Mouse (Mus musculus) cerebellum, postnatal 10 days (tissue): ENCODE measurements around the gene 1700022I11Rik.
"Not testable (repeated sequence)": the region's sequence is repeated elsewhere in the genome, so short reads cannot be mapped to it uniquely, and the experiment has no call there.

Experiments
- DNase-seq, 2 experiments: peaks; one replicate each; pipeline ENCODE4 v3.0.0; 2021; ENCODE audit warnings: mixed read lengths in 2 of 2

The 1700022I11Rik gene

GRCm38 (mm10) chr4:42952563-42952962, 16.8 kb upstream of the 1700022I11Rik start:
- peak in 1 of 2 experiments; percentile 36 for DNase-seq

GRCm38 (mm10) chr4:42953435-42954094, 15.8 kb upstream of the 1700022I11Rik start:
- DNase-seq = peak; percentile 90 to 91

- DNase-seq = peak; percentile 93 to 96
Measured at GRCm38 (mm10) chr4:42954297-42954696, 15.1 kb upstream of the 1700022I11Rik start.

GRCm38 (mm10) chr4:42955200-42955599, 14.2 kb upstream of the 1700022I11Rik start:
- DNase-seq = no peak

- no peak for DNase-seq
Measured at GRCm38 (mm10) chr4:42956581-42956980, 12.8 kb upstream of the 1700022I11Rik start.

- no peak for DNase-seq
Measured at GRCm38 (mm10) chr4:42957306-42957705, 12.1 kb upstream of the 1700022I11Rik start.

- no peak for DNase-seq
Measured at GRCm38 (mm10) chr4:42957979-42958378, 11.4 kb upstream of the 1700022I11Rik start.

GRCm38 (mm10) chr4:42958942-42959341, 10.5 kb upstream of the 1700022I11Rik start:
- DNase-seq = no peak

- peak; percentile 52 for DNase-seq
Measured at GRCm38 (mm10) chr4:42959382-42959781, 10.0 kb upstream of the 1700022I11Rik start.

- peak; percentile 82 to 83 for DNase-seq
Measured at GRCm38 (mm10) chr4:42961592-42961991, 7.8 kb upstream of the 1700022I11Rik start.

- DNase-seq = peak in 1 of 2 experiments; percentile 61
Measured at GRCm38 (mm10) chr4:42963480-42963879, 5.9 kb upstream of the 1700022I11Rik start.

- peak; percentile 65 to 78 for DNase-seq
Measured at GRCm38 (mm10) chr4:42965039-42965719, 4.2 kb upstream of the 1700022I11Rik start.

- DNase-seq = no peak
Measured at GRCm38 (mm10) chr4:42972952-42973351, 3.5 kb downstream of the 1700022I11Rik start.

GRCm38 (mm10) chr4:42973868-42974267, 4.5 kb downstream of the 1700022I11Rik start:
- DNase-seq = no peak

GRCm38 (mm10) chr4:42978062-42978461, 8.7 kb downstream of the 1700022I11Rik start:
- DNase-seq = no peak

GRCm38 (mm10) chr4:42980467-42980866, 11.1 kb downstream of the 1700022I11Rik start:
- DNase-seq = not testable (repeated sequence)

- no peak for DNase-seq
Measured at GRCm38 (mm10) chr4:42988296-42988695, 18.9 kb downstream of the 1700022I11Rik start.

GRCm38 (mm10) chr4:42998022-42998421, 28.6 kb downstream of the 1700022I11Rik start:
- DNase-seq = no peak

GRCm38 (mm10) chr4:42999451-43000140, 30.2 kb downstream of the 1700022I11Rik start:
- DNase-seq = peak; percentile 84

- DNase-seq = peak; percentile 99 to 100
Measured at GRCm38 (mm10) chr4:43000141-43000986, 31.0 kb downstream of the 1700022I11Rik start, which contains the start of gene Vcp. Gene Vcp, minus strand, starts transcription at chr4:43000507.

- no peak for DNase-seq
Measured at GRCm38 (mm10) chr4:43001272-43001671, 31.9 kb downstream of the 1700022I11Rik start.

GRCm38 (mm10) chr4:43002756-43003439, 33.5 kb downstream of the 1700022I11Rik start:
- peak in 1 of 2 experiments; percentile 33 for DNase-seq
